Mouse (Mus musculus) heart, adult 2 months (tissue): ENCODE measurements around the gene Olfr473.

Source experiments
- CTCF ChIP-seq: fragments of 200-600 bp; IDR thresholded peaks from 2 replicates; pipeline ENCODE4 v1.8.1; 2022; ENCODE audit warnings: antibody characterized with exemption, mild to moderate bottlenecking, moderate library complexity
- EP300 ChIP-seq: fragments of 200-500 bp; IDR thresholded peaks from 2 replicates; pipeline ENCODE4 v1.6.1; 2011; ENCODE audit warnings: low read depth, low read length, control low read depth; ENCODE audit not compliant: insufficient read depth
- POLR2A ChIP-seq: fragments of 200-500 bp; IDR thresholded peaks from 2 replicates; pipeline ENCODE4 v1.6.1; 2011; ENCODE audit warnings: mild to moderate bottlenecking, low read depth, low read length, control low read depth; ENCODE audit not compliant: insufficient read depth

GRCm38 (mm10) chr7:107897602-107898001 lies 32.6 kb upstream of the Olfr473 start, which contains the start of gene Olfr472:
- TF ChIP-seq POLR2A = no peak
- no peak for TF ChIP-seq CTCF
- TF ChIP-seq EP300 = no peak
